Mouse (Mus musculus): ENCODE measurements at regions not wholly inside any gene's neighbourhood (a gene's known extent, or its start where the extent isn't known, plus 50 kb on each side); places are given as distances from the start of the nearest gene placed in this dataset.
A peak's percentile ranks its signal among the peaks of the same experiment; 100 is the strongest.

- H3K36me3 ChIP-seq (ENCODE audit: control insufficient read depth, insufficient read depth, low read length): no peaks in the 10 kb centered on the region
- no peak overlapping the region for H3K4me3 ChIP-seq (ENCODE audit: control insufficient read depth in 1 of 2, insufficient read depth in 1 of 2, low read depth in 1 of 2, low read length in 2 of 2)
- no peak overlapping the region for H3K9ac ChIP-seq (ENCODE audit: low read length)
- WGBS: 25% methylated on average over 1 of the region's 1 CpGs
- H3K27me3 ChIP-seq (ENCODE audit: control insufficient read depth, insufficient read depth, low read length): no peaks in the 10 kb centered on the region
- H3K27ac ChIP-seq (replicated peaks in 1 of 2; ENCODE audit: control insufficient read depth in 1 of 2, insufficient read depth in 1 of 2, low read depth in 2 of 2, low read length in 2 of 2): no peak overlapping the region
- no peak overlapping the region for H3K4me2 ChIP-seq (ENCODE audit: low read length)
- H3K4me1 ChIP-seq (ENCODE audit: control insufficient read depth in 2 of 2, insufficient read depth in 2 of 2, low read length in 2 of 2): peaks cover 0 to 6% of the 10 kb centered on the region in 2 experiments; a peak in 2 of 4 replicates
- ATAC-seq (ENCODE audit: insufficient number of reproducible peaks, insufficient read depth, low FRiP score, low read depth): no peak
- H3K9me3 ChIP-seq (ENCODE audit: control insufficient read depth, low read length): no peaks in the 10 kb centered on the region
Observed at GRCm38 (mm10) chr3:83709531-83709930, 56.6 kb upstream of the Sfrp2 start.

- Histone ChIP-seq H3K27ac (replicated peaks in 1 of 2; ENCODE audit: control insufficient read depth in 1 of 2, insufficient read depth in 1 of 2, low read depth in 2 of 2, low read length in 2 of 2) (no peak overlapping the region), H3K9ac (ENCODE audit: low read length) (0 out of 2 replicates have a peak overlapping the region, but pooled peaks have one; percentile 19), H3K36me3 (ENCODE audit: control insufficient read depth, insufficient read depth, low read length) (no peaks in the 10 kb centered on the region), H3K4me1 (ENCODE audit: control insufficient read depth in 2 of 2, insufficient read depth in 2 of 2, low read length in 2 of 2) (peaks cover 0 to 6% of the 10 kb centered on the region in 2 experiments; a peak in 2 of 4 replicates), H3K9me3 (ENCODE audit: control insufficient read depth, low read length) (no peaks in the 10 kb centered on the region), H3K4me3 (ENCODE audit: control insufficient read depth in 1 of 2, insufficient read depth in 1 of 2, low read depth in 1 of 2, low read length in 2 of 2) (no peak overlapping the region), H3K27me3 (ENCODE audit: control insufficient read depth, insufficient read depth, low read length) (no peaks in the 10 kb centered on the region), H3K4me2 (ENCODE audit: low read length) (0 out of 2 replicates have a peak overlapping the region, but pooled peaks have one; percentile 15)
- 34% methylated on average over 10 of the region's 10 CpGs for WGBS
- no peak for ATAC-seq (ENCODE audit: insufficient number of reproducible peaks, insufficient read depth, low FRiP score, low read depth)
Observed at GRCm38 (mm10) chr3:83710995-83711541, 55.1 kb upstream of the Sfrp2 start.

GRCm38 (mm10) chr3:83712355-83712754, 53.8 kb upstream of the Sfrp2 start:
- no peak for ATAC-seq (ENCODE audit: insufficient number of reproducible peaks, insufficient read depth, low FRiP score, low read depth)
- WGBS: 48% methylated on average over 2 of the region's 2 CpGs
- H3K27ac ChIP-seq (replicated peaks in 1 of 2; ENCODE audit: control insufficient read depth in 1 of 2, insufficient read depth in 1 of 2, low read depth in 2 of 2, low read length in 2 of 2): no peak overlapping the region
- no peak overlapping the region for H3K4me3 ChIP-seq (ENCODE audit: control insufficient read depth in 1 of 2, insufficient read depth in 1 of 2, low read depth in 1 of 2, low read length in 2 of 2)
- H3K36me3 ChIP-seq (ENCODE audit: control insufficient read depth, insufficient read depth, low read length): no peaks in the 10 kb centered on the region
- no peak overlapping the region for H3K9ac ChIP-seq (ENCODE audit: low read length)
- no peaks in the 10 kb centered on the region for H3K9me3 ChIP-seq (ENCODE audit: control insufficient read depth, low read length)
- H3K4me1 ChIP-seq (ENCODE audit: control insufficient read depth in 2 of 2, insufficient read depth in 2 of 2, low read length in 2 of 2): peaks cover 0 to 6% of the 10 kb centered on the region in 2 experiments; a peak in 2 of 4 replicates
- H3K27me3 ChIP-seq (ENCODE audit: control insufficient read depth, insufficient read depth, low read length): no peaks in the 10 kb centered on the region
- no peak overlapping the region for H3K4me2 ChIP-seq (ENCODE audit: low read length)

GRCm38 (mm10) chr3:83714572-83714971, 51.5 kb upstream of the Sfrp2 start:
- no peaks in the 10 kb centered on the region for H3K36me3 ChIP-seq (ENCODE audit: control insufficient read depth, insufficient read depth, low read length)
- H3K27me3 ChIP-seq (ENCODE audit: control insufficient read depth, insufficient read depth, low read length): no peaks in the 10 kb centered on the region
- peaks cover 0 to 6% of the 10 kb centered on the region in 2 experiments; a peak in 2 of 4 replicates for H3K4me1 ChIP-seq (ENCODE audit: control insufficient read depth in 2 of 2, insufficient read depth in 2 of 2, low read length in 2 of 2)
- H3K4me2 ChIP-seq (ENCODE audit: low read length): no peak overlapping the region
- no peak overlapping the region for H3K9ac ChIP-seq (ENCODE audit: low read length)
- ATAC-seq (ENCODE audit: insufficient number of reproducible peaks, insufficient read depth, low FRiP score, low read depth): no peak
- no peak overlapping the region for H3K4me3 ChIP-seq (ENCODE audit: control insufficient read depth in 1 of 2, insufficient read depth in 1 of 2, low read depth in 1 of 2, low read length in 2 of 2)
- H3K9me3 ChIP-seq (ENCODE audit: control insufficient read depth, low read length): no peaks in the 10 kb centered on the region
- H3K27ac ChIP-seq (replicated peaks in 1 of 2; ENCODE audit: control insufficient read depth in 1 of 2, insufficient read depth in 1 of 2, low read depth in 2 of 2, low read length in 2 of 2): no peak overlapping the region
- WGBS: 56% methylated on average over 6 of the region's 6 CpGs

Measured in heart, embryonic 14.5 days (tissue).